Mouse (Mus musculus) lung, embryonic 16.5 days (tissue): ENCODE data around the gene Grm5. TPM values are rescaled to one million over a fixed set of nuclear protein-coding genes. Genes with fewer than 3 reads are reported as not detected.

ENCODE experiments used
- ATAC-seq: fragments of 200-750 bp; cut with Nextera tagmentation; 2 replicates; pipeline ENCODE4 v1.8.0; 2017; ENCODE audit warnings: low read depth, mild to moderate bottlenecking, moderate library complexity
- H3K27ac ChIP-seq: fragments of 300-500 bp; sonication (generic); 2 replicates; pipeline ENCODE4 v1.5.1; 2014; ENCODE audit warnings: mild to moderate bottlenecking, control low read depth, low read length
- H3K27me3 ChIP-seq: fragments of 300-500 bp; sonication (generic); 2 replicates; pipeline ENCODE4 v1.6.1; 2014; ENCODE audit warnings: low read depth, low read length, mixed read lengths; ENCODE audit not compliant: control insufficient read depth, insufficient read depth
- H3K36me3 ChIP-seq: fragments of 300-500 bp; sonication (generic); 2 replicates; pipeline ENCODE4 v1.6.1; 2014; ENCODE audit warnings: low read length; ENCODE audit not compliant: control insufficient read depth, insufficient read depth
- H3K4me1 ChIP-seq: fragments of 300-500 bp; sonication (generic); replicated peaks from 2 replicates; pipeline ENCODE4 v1.6.1; 2014; ENCODE audit warnings: low read length, mixed read lengths; ENCODE audit not compliant: control insufficient read depth, insufficient read depth
- H3K4me2 ChIP-seq: fragments of 300-500 bp; sonication (generic); 2 replicates; pipeline ENCODE4 v1.6.1; 2014; ENCODE audit warnings: low read depth, low read length, control low read depth
- H3K4me3 ChIP-seq: fragments of 300-500 bp; sonication (generic); 2 replicates; pipeline ENCODE4 v1.5.1; 2014; ENCODE audit warnings: mild to moderate bottlenecking, low read length, control low read depth
- H3K9ac ChIP-seq: fragments of 300-500 bp; sonication (generic); 2 replicates; pipeline ENCODE4 v1.6.1; 2014; ENCODE audit warnings: low read length, control low read depth
- H3K9me3 ChIP-seq: fragments of 300-500 bp; sonication (generic); 2 replicates; pipeline ENCODE4 v1.6.1; 2016; ENCODE audit warnings: low read length; ENCODE audit not compliant: control insufficient read depth
- WGBS: fragments of 180-500 bp; shearing (Covaris S2); extraction: QIAGEN DNeasy Blood & Tissue Kit; methylation state at CpG from one replicate; pipeline ENCODE4 v1.1.7; 2014; 5-methylcytosine and 5-hydroxymethylcytosine counted together
- polyA plus RNA-seq: library from polyadenylated mRNA; unstranded; fragments of >200 nt; fragmentation: Nextera tagmentation; extraction: Ambion mirVana; gene quantifications from 2 replicates; pipeline ENCODE4 v1.2.1, GENCODE M21; 2015

Gene Grm5
- polyA plus RNA-seq, 1 experiment from 2014 or later: 0.13 TPM

- Histone ChIP-seq H3K9me3 (no peaks in the 10 kb centered on the region), H3K36me3 (no peaks in the 10 kb centered on the region), H3K4me1 (no peaks in the 10 kb centered on the region; the same call in 1 of the 2 replicates), H3K4me2 (no peak overlapping the region), H3K27ac (no peak overlapping the region), H3K4me3 (no peak overlapping the region), H3K9ac (no peak overlapping the region), H3K27me3 (no peaks in the 10 kb centered on the region)
- 59% methylated on average over 8 of the region's 8 CpGs for WGBS
- ATAC-seq: no peak
Measured at GRCm38 (mm10) chr7:87975041-87975440, 391.1 kb downstream of the Grm5 start.

- H3K27me3 ChIP-seq: no peaks in the 10 kb centered on the region
- no peaks in the 10 kb centered on the region for H3K36me3 ChIP-seq
- H3K4me1 ChIP-seq: no peaks in the 10 kb centered on the region
- H3K4me2 ChIP-seq: no peak overlapping the region
- no peak overlapping the region for H3K9ac ChIP-seq
- WGBS: 57% methylated on average over 2 of the region's 2 CpGs
- no peak for ATAC-seq
- H3K9me3 ChIP-seq: no peaks in the 10 kb centered on the region
- no peak overlapping the region for H3K27ac ChIP-seq
- no peak overlapping the region for H3K4me3 ChIP-seq
Measured at GRCm38 (mm10) chr7:87983494-87983893, 399.5 kb downstream of the Grm5 start.

GRCm38 (mm10) chr7:88014451-88014850 is 430.5 kb downstream of the Grm5 start:
- Histone ChIP-seq H3K27ac (no peak overlapping the region), H3K4me2 (no peak overlapping the region), H3K4me3 (no peak overlapping the region), H3K9ac (no peak overlapping the region), H3K27me3 (no peaks in the 10 kb centered on the region), H3K4me1 (no peaks in the 10 kb centered on the region), H3K9me3 (no peaks in the 10 kb centered on the region), H3K36me3 (no peaks in the 10 kb centered on the region)
- WGBS: 79% methylated on average over 3 of the region's 3 CpGs
- no peak for ATAC-seq

- no peak overlapping the region for H3K27ac ChIP-seq
Measured at GRCm38 (mm10) chr7:88027411-88028132, 443.6 kb downstream of the Grm5 start.

GRCm38 (mm10) chr7:88047366-88047765 is 463.4 kb downstream of the Grm5 start:
- Histone ChIP-seq H3K9ac (no peak overlapping the region), H3K4me3 (no peak overlapping the region), H3K27ac (no peak overlapping the region), H3K27me3 (no peaks in the 10 kb centered on the region), H3K4me1 (no peaks in the 10 kb centered on the region), H3K4me2 (no peak overlapping the region), H3K9me3 (no peaks in the 10 kb centered on the region), H3K36me3 (no peaks in the 10 kb centered on the region)
- ATAC-seq: no peak; the same call in 1 of the 2 replicates

More at GRCm38 (mm10) chr7:88027411-88028132, 443.6 kb downstream of the Grm5 start:
- ATAC-seq: peak; percentile 98
- 30% methylated on average over 3 of the region's 3 CpGs for WGBS
- Histone ChIP-seq H3K36me3 (no peaks in the 10 kb centered on the region), H3K4me2 (no peak overlapping the region), H3K4me3 (no peak overlapping the region), H3K4me1 (no peaks in the 10 kb centered on the region), H3K9me3 (no peaks in the 10 kb centered on the region), H3K27me3 (no peaks in the 10 kb centered on the region), H3K9ac (no peak overlapping the region)

- H3K36me3 ChIP-seq: no peaks in the 10 kb centered on the region
- no peaks in the 10 kb centered on the region for H3K9me3 ChIP-seq
- no peak overlapping the region for H3K4me2 ChIP-seq
- no peaks in the 10 kb centered on the region for H3K27me3 ChIP-seq
- no peak overlapping the region for H3K4me3 ChIP-seq
- no peak for ATAC-seq
- no peak overlapping the region for H3K9ac ChIP-seq
- no peaks in the 10 kb centered on the region for H3K4me1 ChIP-seq
- no peak overlapping the region for H3K27ac ChIP-seq
- WGBS: 39% methylated on average over 1 of the region's 1 CpGs
Measured at GRCm38 (mm10) chr7:88054224-88054938, 470.4 kb downstream of the Grm5 start.

- Histone ChIP-seq H3K4me2 (no peak overlapping the region), H3K9me3 (no peaks in the 10 kb centered on the region), H3K9ac (no peak overlapping the region), H3K36me3 (no peaks in the 10 kb centered on the region), H3K4me3 (no peak overlapping the region), H3K27me3 (no peaks in the 10 kb centered on the region), H3K4me1 (no peaks in the 10 kb centered on the region), H3K27ac (no peak overlapping the region)
- ATAC-seq: no peak
- WGBS: 9% methylated on average over 2 of the region's 2 CpGs
Measured at GRCm38 (mm10) chr7:88056438-88056837, 472.5 kb downstream of the Grm5 start.

- H3K9me3 ChIP-seq: peaks cover 6% of the 10 kb centered on the region
Measured at GRCm38 (mm10) chr7:88091115-88091514, 507.1 kb downstream of the Grm5 start.

GRCm38 (mm10) chr7:88096536-88097107 is 512.7 kb downstream of the Grm5 start:
- no peaks in the 10 kb centered on the region for H3K9me3 ChIP-seq
- H3K4me3 ChIP-seq: no peak overlapping the region
- no peak overlapping the region for H3K27ac ChIP-seq
- no peak overlapping the region for H3K9ac ChIP-seq
- H3K4me1 ChIP-seq: no peaks in the 10 kb centered on the region
- H3K27me3 ChIP-seq: no peaks in the 10 kb centered on the region
- ATAC-seq: no peak
- 18% methylated on average over 1 of the region's 1 CpGs for WGBS
- no peaks in the 10 kb centered on the region for H3K36me3 ChIP-seq
- H3K4me2 ChIP-seq: no peak overlapping the region

More at GRCm38 (mm10) chr7:88091115-88091514, 507.1 kb downstream of the Grm5 start:
- Histone ChIP-seq H3K4me3 (no peak overlapping the region), H3K36me3 (no peaks in the 10 kb centered on the region), H3K27ac (no peak overlapping the region), H3K27me3 (no peaks in the 10 kb centered on the region), H3K4me1 (no peaks in the 10 kb centered on the region), H3K9ac (no peak overlapping the region), H3K4me2 (no peak overlapping the region)
- ATAC-seq: no peak
